14 mouse cellular contexts compared by ENCODE assay signal in genomic region chr16:23228486-23228885, GRCm38 (mm10). TPM values are rescaled to one million over a fixed set of nuclear protein-coding genes. Genes with fewer than 3 reads are reported as not detected.
DNase-seq lines count a peak whose midpoint lies in the region; ATAC-seq and TF ChIP-seq lines count a peak whose summit lies in the region.
"Had no signal": no experiment of that assay in that cellular context is flagged by ENCODE, and none has a peak within 500 bp of the region (broad histone marks: within the 10 kb centered on the region; RNA-seq: fewer than 3 reads in every experiment).

No protein-coding gene starts in this region.

- no peak for DNase-seq in lung, adult 2 months
- peak; percentile 15 for DNase-seq in thymus, postnatal 0 days (ENCODE audit: low spot score)
- no peak for DNase-seq in frontal cortex, adult 2 months (ENCODE audit: extremely low spot score in 1 of 2, low spot score in 1 of 2)
- DNase-seq: cerebellum, adult 9-11 months; kidney, adult 18-20 months; right cerebral cortex, adult 18-20 months had no signal

- TF ChIP-seq CTCF in lung, adult 2 months (IDR thresholded peaks at IDR 0.05; ENCODE audit: insufficient read depth, low read length) = no peak

- peak overlapping the region; percentile 73 for H3K4me3 ChIP-seq in forebrain, embryonic 13.5 days
- no peak overlapping the region for H3K4me3 ChIP-seq in forebrain, embryonic 12.5 days (replicated peaks)
- H3K4me3 ChIP-seq in lung, embryonic 16.5 days (ENCODE audit: low read length) = peak overlapping the region; percentile 89
- H3K4me3 ChIP-seq in lung, adult 2 months (replicated peaks; ENCODE audit: extremely low read depth, low read depth, low read length) = no peak overlapping the region
- H3K4me3 ChIP-seq in midbrain, embryonic 12.5 days = no peak overlapping the region
- H3K4me3 ChIP-seq in kidney, embryonic 14.5 days (ENCODE audit: low read length) = no peak overlapping the region
- H3K4me3 ChIP-seq: erythroblast, embryonic 14.5 days; liver, embryonic 15.5 days had no signal

- no peaks in the 10 kb centered on the region for H3K9me3 ChIP-seq in forebrain, embryonic 13.5 days (replicated peaks)
- H3K9me3 ChIP-seq in forebrain, embryonic 12.5 days = no peaks in the 10 kb centered on the region
- no peaks in the 10 kb centered on the region for H3K9me3 ChIP-seq in lung, embryonic 16.5 days (ENCODE audit: control insufficient read depth, low read length)
- H3K9me3 ChIP-seq in midbrain, embryonic 12.5 days = no peaks in the 10 kb centered on the region
- no peaks in the 10 kb centered on the region for H3K9me3 ChIP-seq in kidney, embryonic 14.5 days (ENCODE audit: control insufficient read depth, low read length)
- H3K9me3 ChIP-seq: liver, embryonic 15.5 days had no signal

- peaks cover 48% of the 10 kb centered on the region for H3K4me1 ChIP-seq in forebrain, embryonic 13.5 days
- H3K4me1 ChIP-seq in forebrain, embryonic 12.5 days = peaks cover 33% of the 10 kb centered on the region
- H3K4me1 ChIP-seq in lung, embryonic 16.5 days (replicated peaks; ENCODE audit: control insufficient read depth, insufficient read depth, low read length) = peaks cover 49% of the 10 kb centered on the region
- peaks cover 10% of the 10 kb centered on the region for H3K4me1 ChIP-seq in lung, adult 2 months (ENCODE audit: control insufficient read depth, insufficient read depth, low read length)
- H3K4me1 ChIP-seq in midbrain, embryonic 12.5 days = peaks cover 24% of the 10 kb centered on the region
- H3K4me1 ChIP-seq in kidney, embryonic 14.5 days (ENCODE audit: control insufficient read depth, insufficient read depth, low read length) = peaks cover 49% of the 10 kb centered on the region

- 27% methylated on average over 3 of the region's 3 CpGs for WGBS in forebrain, embryonic 13.5 days
- 28% methylated on average over 3 of the region's 3 CpGs for WGBS in forebrain, embryonic 12.5 days
- 21% methylated on average over 3 of the region's 3 CpGs for WGBS in lung, embryonic 16.5 days
- WGBS in lung, adult 2 months = 62% methylated on average over 3 of the region's 3 CpGs
- 29% methylated on average over 3 of the region's 3 CpGs for WGBS in midbrain, embryonic 12.5 days
- 39% methylated on average over 3 of the region's 3 CpGs for WGBS in kidney, embryonic 14.5 days

- no peaks in the 10 kb centered on the region; the same call in 1 of the 2 replicates for H3K27me3 ChIP-seq in forebrain, embryonic 13.5 days
- peaks cover 15% of the 10 kb centered on the region; the same call in 1 of the 2 replicates for H3K27me3 ChIP-seq in forebrain, embryonic 12.5 days
- H3K27me3 ChIP-seq in lung, embryonic 16.5 days (ENCODE audit: control insufficient read depth, insufficient read depth, low read depth, low read length) = no peaks in the 10 kb centered on the region
- 0 out of 2 replicates have a peak, but pooled peaks cover 4% of the 10 kb centered on the region for H3K27me3 ChIP-seq in midbrain, embryonic 12.5 days
- H3K27me3 ChIP-seq in kidney, embryonic 14.5 days (ENCODE audit: control insufficient read depth, insufficient read depth, low read length) = no peaks in the 10 kb centered on the region
- H3K27me3 ChIP-seq: Patski had no signal

- H3K9ac ChIP-seq in forebrain, embryonic 13.5 days = no peak overlapping the region
- H3K9ac ChIP-seq in forebrain, embryonic 12.5 days = no peak overlapping the region
- H3K9ac ChIP-seq in lung, embryonic 16.5 days (ENCODE audit: low read length) = no peak overlapping the region
- H3K9ac ChIP-seq in midbrain, embryonic 12.5 days (replicated peaks) = no peak overlapping the region
- H3K9ac ChIP-seq in kidney, embryonic 14.5 days (ENCODE audit: low read depth, low read length) = no peak overlapping the region
- H3K9ac ChIP-seq: liver, embryonic 15.5 days had no signal

- no peak overlapping the region for H3K27ac ChIP-seq in forebrain, embryonic 13.5 days
- no peak overlapping the region for H3K27ac ChIP-seq in forebrain, embryonic 12.5 days
- no peak overlapping the region for H3K27ac ChIP-seq in lung, embryonic 16.5 days (ENCODE audit: low read length)
- H3K27ac ChIP-seq in midbrain, embryonic 12.5 days (replicated peaks) = no peak overlapping the region
- no peak overlapping the region for H3K27ac ChIP-seq in kidney, embryonic 14.5 days (ENCODE audit: low read depth, low read length)
- H3K27ac ChIP-seq: liver, embryonic 15.5 days had no signal

- H3K4me2 ChIP-seq in forebrain, embryonic 13.5 days = peak overlapping the region; percentile 71
- H3K4me2 ChIP-seq in forebrain, embryonic 12.5 days = no peak overlapping the region
- H3K4me2 ChIP-seq in lung, embryonic 16.5 days (ENCODE audit: low read depth, low read length) = peak overlapping the region; percentile 89
- peak overlapping the region; percentile 88 for H3K4me2 ChIP-seq in midbrain, embryonic 12.5 days (replicated peaks)
- H3K4me2 ChIP-seq in kidney, embryonic 14.5 days (replicated peaks; ENCODE audit: low read depth, low read length) = no peak overlapping the region
- H3K4me2 ChIP-seq: liver, embryonic 15.5 days had no signal

- no peak for TF ChIP-seq POLR2A in lung, adult 2 months (IDR thresholded peaks at IDR 0.05; ENCODE audit: borderline replicate concordance, extremely low read depth, low read depth, low read length)

- peaks cover 2% of the 10 kb centered on the region; the same call in 1 of the 2 replicates for H3K36me3 ChIP-seq in forebrain, embryonic 13.5 days (ENCODE audit: poor library complexity, severe bottlenecking)
- H3K36me3 ChIP-seq in forebrain, embryonic 12.5 days (replicated peaks) = no peaks in the 10 kb centered on the region
- H3K36me3 ChIP-seq in lung, embryonic 16.5 days (ENCODE audit: control insufficient read depth, insufficient read depth, low read length) = no peaks in the 10 kb centered on the region
- H3K36me3 ChIP-seq in midbrain, embryonic 12.5 days = no peaks in the 10 kb centered on the region
- H3K36me3 ChIP-seq in kidney, embryonic 14.5 days (ENCODE audit: control insufficient read depth, insufficient read depth, low read length) = no peaks in the 10 kb centered on the region
- H3K36me3 ChIP-seq: liver, embryonic 15.5 days had no signal

- ATAC-seq in forebrain, embryonic 13.5 days = no peak
- ATAC-seq in forebrain, embryonic 12.5 days (ENCODE audit: low FRiP score) = no peak
- ATAC-seq in lung, embryonic 16.5 days (ENCODE audit: low read depth) = no peak
- no peak for ATAC-seq in midbrain, embryonic 12.5 days (ENCODE audit: low FRiP score, low read depth)
- no peak for ATAC-seq in kidney, embryonic 14.5 days (ENCODE audit: low FRiP score, low TSS enrichment)
- ATAC-seq: Patski had no signal

RNA-seq across cellular contexts. Expression of gene St6gal1, which starts 3.9 kb away (rescaled TPM):
- polyA plus RNA-seq in forebrain, embryonic 13.5 days (2015; fragmentation: Nextera tagmentation; extraction: Ambion mirVana) = 37.8 and 39.5 TPM in 2 replicates
- polyA plus RNA-seq in forebrain, embryonic 12.5 days (2016; fragmentation: Nextera tagmentation; extraction: Ambion mirVana) = 34.6 and 36.2 TPM in 2 replicates
- 49.0 and 56.2 TPM in 2 replicates for polyA plus RNA-seq in lung, embryonic 16.5 days (2015; fragmentation: Nextera tagmentation; extraction: Ambion mirVana)
- 22.1 and 28.0 TPM in 2 replicates for polyA plus RNA-seq in lung, adult 2 months (2012; rRNA removed)
- 39.9 and 46.6 TPM in 2 replicates for polyA plus RNA-seq in midbrain, embryonic 12.5 days (2016; fragmentation: Nextera tagmentation; extraction: Ambion mirVana)
- polyA plus RNA-seq in thymus, postnatal 0 days (2015; fragmentation: Nextera tagmentation; extraction: Ambion mirVana) = 37.9 and 42.2 TPM in 2 replicates
- 32.5 and 36.7 TPM in 2 replicates for polyA plus RNA-seq in kidney, embryonic 14.5 days (2014; fragmentation: Nextera tagmentation; extraction: Ambion mirVana)
- 15.8 and 19.8 TPM in 2 replicates for polyA plus RNA-seq in frontal cortex, adult 2 months (2012; rRNA removed)
- polyA plus RNA-seq: erythroblast, embryonic 14.5 days had no signal

Comparison
In these comparisons a context has a peak if more than half of its experiments do, and no peak if none do; other contexts are left out.
1. H3K4me2 ChIP-seq: peak in forebrain, embryonic 13.5 days (single experiment), lung, embryonic 16.5 days (single experiment) and midbrain, embryonic 12.5 days (single experiment); none in forebrain, embryonic 12.5 days (single experiment) and kidney, embryonic 14.5 days (single experiment).
2. H3K4me3 ChIP-seq: peak in forebrain, embryonic 13.5 days (single experiment) and lung, embryonic 16.5 days (single experiment); none in forebrain, embryonic 12.5 days (single experiment), lung, adult 2 months (single experiment), midbrain, embryonic 12.5 days (single experiment) and kidney, embryonic 14.5 days (single experiment).